Mouse (Mus musculus) kidney, adult 11 months (tissue): ENCODE data around the gene Slc6a18.

Source experiments
- DNase-seq: peaks from one replicate; pipeline ENCODE4 v3.0.0; 2022

The Slc6a18 gene

GRCm38 (mm10) chr13:73684412-73684811, 6.6 kb upstream of the Slc6a18 start:
- DNase-seq: peak; percentile 35

DNA sequence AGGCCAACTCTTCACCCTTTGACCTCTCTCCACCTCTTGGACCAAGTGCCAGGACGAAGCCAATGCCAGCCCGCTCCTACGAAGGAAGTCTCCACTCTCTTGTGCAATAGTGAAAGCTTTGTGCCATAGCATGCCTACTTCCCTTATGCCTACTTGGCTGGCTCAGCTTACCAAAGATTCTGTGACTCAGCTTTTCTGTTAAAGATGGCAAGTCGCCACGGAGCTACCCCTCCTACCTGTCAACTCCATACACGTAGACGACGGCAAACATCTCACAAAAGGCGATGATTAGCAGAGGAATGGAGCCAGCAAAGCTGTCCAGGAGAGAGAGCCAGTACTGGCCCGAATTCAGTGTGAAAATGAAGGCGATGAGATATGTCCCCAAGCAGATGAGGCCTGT, 5.9 kb upstream of the Slc6a18 start:
- DNase-seq: peak; percentile 67

GRCm38 (mm10) chr13:73682226-73682625, 4.4 kb upstream of the Slc6a18 start:
- no peak for DNase-seq

DNA sequence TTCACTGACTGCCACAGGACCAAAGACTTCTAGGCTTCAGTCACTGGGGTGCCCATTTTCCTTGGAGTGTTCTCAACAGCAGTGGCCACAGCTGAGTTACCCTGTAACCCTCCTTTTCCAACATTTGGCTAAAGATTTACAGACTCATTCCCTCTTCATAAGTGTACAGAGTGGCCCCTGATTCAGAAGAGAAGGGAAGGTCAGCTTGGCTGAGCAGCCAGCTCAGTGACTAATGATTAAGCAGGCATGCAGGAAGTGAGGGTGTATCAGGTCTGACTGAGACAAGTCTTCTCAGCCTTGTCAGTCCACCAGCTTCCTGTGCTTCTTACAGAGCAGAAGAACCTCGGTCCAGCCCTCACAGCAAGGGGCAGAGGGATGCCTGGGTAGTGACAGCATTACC, 2.6 kb upstream of the Slc6a18 start:
- peak; percentile 90 for DNase-seq

DNA sequence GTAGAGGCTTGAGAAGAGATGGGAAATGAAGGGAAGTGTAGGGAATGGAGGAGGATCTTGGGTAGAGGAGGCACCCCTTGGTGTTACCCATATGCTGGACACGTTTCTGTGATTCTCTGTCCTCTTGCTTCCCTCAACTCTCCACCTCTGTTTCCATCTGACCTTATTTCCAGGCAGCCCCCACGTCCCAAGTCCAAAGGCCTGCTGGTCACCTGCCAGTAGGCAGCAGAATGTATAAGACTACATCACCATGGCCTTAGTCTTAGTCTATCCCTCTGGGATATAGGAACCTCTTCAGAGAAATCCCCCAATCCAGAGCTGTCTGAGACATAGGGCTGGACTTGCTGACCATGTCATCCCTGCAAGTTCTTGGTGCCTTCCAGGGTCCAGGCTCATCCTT, 1.5 kb upstream of the Slc6a18 start:
- DNase-seq: peak; percentile 69

DNA sequence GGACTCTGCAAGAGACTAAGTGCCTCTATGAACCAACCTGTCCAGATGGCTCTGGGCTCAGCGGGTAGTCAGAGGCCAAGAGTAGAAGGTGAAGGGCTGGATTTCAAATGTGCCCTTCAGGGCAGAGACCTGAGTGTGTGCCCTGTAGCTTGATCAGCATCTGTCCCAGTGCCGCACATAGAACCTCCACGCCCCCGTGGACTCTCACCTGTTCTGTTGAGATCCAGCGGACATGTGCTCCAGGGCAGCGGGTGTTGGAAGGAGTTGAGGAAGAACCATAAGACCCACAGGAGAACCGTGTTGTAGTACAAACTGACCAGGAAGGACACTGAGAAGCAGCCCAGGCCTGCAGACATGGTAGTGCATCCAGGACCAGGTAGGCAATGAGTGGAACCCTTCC, 2.7 kb downstream of the Slc6a18 start:
- peak; percentile 71 for DNase-seq

GRCm38 (mm10) chr13:73660163-73660695, 17.6 kb downstream of the Slc6a18 start:
- DNase-seq: no peak

- DNase-seq: no peak
Measured at GRCm38 (mm10) chr13:73658953-73659352, 18.9 kb downstream of the Slc6a18 start.

- DNase-seq: no peak
Measured at GRCm38 (mm10) chr13:73654976-73655375, 22.8 kb downstream of the Slc6a18 start.

GRCm38 (mm10) chr13:73653266-73653665, 24.6 kb downstream of the Slc6a18 start:
- DNase-seq: peak; percentile 34

DNA sequence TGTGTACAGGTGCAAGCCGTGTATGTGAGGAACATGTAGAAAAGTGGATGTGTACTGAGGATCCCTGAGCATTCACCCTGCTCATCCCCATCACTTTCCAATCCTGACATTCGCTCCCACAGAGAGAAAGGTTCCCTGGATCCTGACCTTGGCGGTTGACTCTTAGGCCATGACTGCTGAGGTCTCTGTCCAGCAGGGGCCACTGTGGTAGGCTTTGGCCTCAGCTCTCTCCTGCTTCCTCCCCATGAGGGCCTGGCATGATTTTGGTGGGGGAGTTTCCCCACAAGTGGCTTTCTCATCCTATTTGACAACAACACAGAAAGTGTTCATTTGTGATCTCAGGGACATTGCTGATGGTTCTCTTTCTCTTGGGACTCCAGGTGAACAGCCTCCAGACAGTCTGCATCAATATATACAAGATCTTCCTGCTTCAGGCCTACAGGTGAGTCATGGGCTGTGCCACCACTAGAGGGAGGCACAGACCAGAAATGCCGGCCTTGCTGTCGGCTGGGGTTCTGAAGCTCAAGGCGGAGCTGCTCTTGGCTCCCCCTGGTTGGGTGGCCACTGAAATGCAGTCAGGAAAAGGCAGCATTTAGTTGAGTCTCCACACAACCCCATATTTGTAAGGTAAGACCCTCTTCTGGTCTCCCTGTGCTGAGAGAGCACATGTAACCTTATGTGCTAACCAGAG, 31.3 kb downstream of the Slc6a18 start:
- DNase-seq: peak; percentile 69

GRCm38 (mm10) chr13:73641296-73641695, 36.5 kb downstream of the Slc6a18 start:
- DNase-seq: no peak

DNA sequence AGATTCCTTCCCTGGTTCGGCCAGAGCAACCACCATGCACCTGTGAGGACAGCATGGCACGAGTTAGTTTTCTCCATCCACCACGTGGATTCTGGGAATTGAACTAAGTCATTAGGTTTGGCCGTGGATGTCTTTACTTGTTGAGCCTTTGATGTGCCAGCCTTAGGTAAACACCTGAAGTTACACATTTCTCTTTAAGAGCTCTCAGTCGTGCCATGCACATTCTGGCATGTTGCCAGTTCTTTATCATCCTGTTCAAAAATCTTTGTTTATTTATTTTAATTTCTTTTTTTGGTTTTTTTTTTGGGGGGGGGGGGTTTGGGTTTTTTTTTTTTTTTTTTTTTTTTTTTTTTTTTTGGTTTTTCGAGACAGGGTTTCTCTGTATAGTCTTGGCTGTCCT, 40.0 kb downstream of the Slc6a18 start:
- no peak for DNase-seq

- DNase-seq: no peak
Measured at GRCm38 (mm10) chr13:73631837-73632236, 46.0 kb downstream of the Slc6a18 start.

DNA sequence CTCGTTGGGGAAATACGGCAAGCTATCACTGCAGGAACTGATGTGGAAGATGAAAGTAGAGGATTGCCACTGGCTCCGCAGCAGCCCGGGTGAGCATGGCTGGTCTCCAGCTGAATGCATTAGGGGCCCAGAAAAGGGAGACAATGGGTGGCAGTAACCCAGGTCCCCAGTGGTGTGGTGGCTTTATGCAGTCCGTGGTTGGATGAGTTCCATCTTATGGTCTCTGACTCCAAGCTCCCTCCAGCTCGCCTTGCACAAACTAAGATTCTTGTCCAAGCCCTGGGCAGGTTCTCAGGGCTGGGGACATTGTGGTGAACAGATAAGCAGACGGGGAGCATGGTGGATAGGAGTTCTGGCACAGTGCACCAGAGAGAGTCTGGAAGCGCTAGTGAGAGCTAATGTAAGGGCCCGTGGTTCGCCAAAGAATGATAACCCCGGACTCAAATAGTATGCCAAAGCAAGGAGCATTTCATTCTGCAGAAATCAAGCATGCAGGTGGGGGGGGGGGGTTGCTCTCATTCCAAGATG, 49.2 kb downstream of the Slc6a18 start:
- DNase-seq: no peak

- DNase-seq: peak; percentile 43
Measured at GRCm38 (mm10) chr13:73626745-73627549, 50.9 kb downstream of the Slc6a18 start, which contains the start of gene Tert. Gene Tert, plus strand, starts transcription at chr13:73626911.

DNA sequence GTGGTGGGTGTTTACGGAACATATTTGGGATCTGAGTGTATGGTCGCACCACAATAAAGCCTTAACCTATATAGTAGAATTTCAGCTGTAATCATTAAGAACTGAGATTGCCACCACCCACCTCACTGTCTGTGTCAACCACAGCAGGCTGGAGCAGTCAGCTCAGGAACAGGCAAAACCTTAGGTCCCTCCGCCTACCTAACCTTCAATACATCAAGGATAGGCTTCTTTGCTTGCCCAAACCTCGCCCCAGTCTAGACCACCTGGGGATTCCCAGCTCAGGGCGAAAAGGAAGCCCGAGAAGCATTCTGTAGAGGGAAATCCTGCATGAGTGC, 51.4 kb downstream of the Slc6a18 start:
- DNase-seq: no peak

- no peak for DNase-seq
Measured at GRCm38 (mm10) chr13:73620637-73621036, 57.2 kb downstream of the Slc6a18 start.

- no peak for DNase-seq
Measured at GRCm38 (mm10) chr13:73618406-73618805, 59.4 kb downstream of the Slc6a18 start.
